Mouse (Mus musculus) E14TG2a.4 (cell line): ENCODE results near the gene Zfp865.

ENCODE experiments used
- CTCF ChIP-seq: conservative IDR thresholded peaks from 2 replicates; pipeline ENCODE4 v1.5.1; 2014; ENCODE audit warnings: low read length
- NANOG ChIP-seq: IDR thresholded peaks from 2 replicates; pipeline ENCODE4 v1.6.1; 2014; ENCODE audit warnings: borderline replicate concordance, low read length, mixed read lengths

DNA sequence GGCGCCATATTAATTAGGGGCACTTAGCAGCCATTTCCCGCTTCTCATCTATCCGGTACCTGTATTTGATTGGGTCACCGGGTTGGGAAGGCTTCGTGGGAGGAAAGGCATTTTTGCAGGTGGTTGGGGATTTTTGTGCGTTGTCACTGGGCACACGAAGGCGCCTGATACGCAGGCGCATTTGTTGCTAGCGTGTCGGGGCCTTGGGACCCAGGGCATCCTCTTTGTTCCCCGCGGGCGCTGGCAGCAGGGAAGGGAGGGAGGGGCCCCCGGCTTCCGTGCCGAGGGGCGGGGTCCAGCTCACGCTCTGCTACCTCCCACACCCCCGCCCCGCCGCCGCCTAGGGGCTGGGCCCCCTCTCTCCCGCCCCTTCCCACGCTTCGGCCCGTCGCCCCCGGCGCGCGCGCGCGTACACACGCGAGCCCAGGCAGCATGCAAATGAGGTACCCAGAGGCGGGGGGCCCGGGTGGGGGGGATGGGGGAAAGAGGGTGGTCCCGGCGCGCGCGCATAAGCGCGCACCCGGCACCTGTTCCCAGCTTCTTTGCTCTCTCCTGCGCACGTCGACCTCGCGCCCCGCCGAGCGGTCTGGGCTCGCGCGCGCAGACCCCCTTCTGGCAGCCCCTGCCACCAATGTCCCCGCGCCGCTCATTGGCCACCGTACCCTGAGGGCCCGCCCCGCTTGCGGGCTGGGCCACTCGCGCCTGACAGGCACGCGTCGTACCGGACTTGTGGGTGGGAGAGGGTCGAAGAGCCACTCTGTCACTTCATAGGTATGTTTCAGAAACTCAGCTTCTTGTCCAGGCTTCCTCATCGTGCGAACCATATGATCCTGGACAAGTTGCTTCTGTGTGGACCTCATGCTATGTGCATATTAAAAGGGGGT lies 4.8 kb upstream of the Zfp865 start, which contains the start of gene Gm44973:
- TF ChIP-seq CTCF (no peak), NANOG (no peak; the same call in 1 of the 2 replicates)
